ENCODE assay signal across 10 mouse cellular contexts in the genomic region with DNA sequence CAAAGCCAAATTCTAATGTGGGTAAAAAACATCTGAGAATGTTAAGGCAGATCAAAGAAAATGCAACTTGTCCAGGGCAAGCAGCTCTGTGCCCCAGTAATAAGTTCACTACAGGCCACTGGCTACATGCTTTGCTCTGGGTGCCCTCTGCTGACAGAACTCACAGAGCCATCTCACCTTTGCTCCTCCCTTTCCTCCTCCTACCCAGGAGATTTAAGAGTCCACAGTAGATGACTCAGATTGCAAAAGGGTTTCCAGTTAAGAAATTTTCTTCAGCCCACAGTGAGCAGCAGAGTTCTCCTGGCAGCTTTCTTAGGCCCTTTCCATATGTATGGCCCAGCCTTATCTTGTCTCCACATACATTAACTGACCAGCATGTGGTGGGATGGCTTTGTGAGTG.
A peak's percentile ranks its signal among the peaks of the same experiment; 100 is the strongest.
DNase-seq lines count a peak whose midpoint lies in the region; ATAC-seq and TF ChIP-seq lines count a peak whose summit lies in the region.
"Had no signal": no experiment of that assay in that cellular context is flagged by ENCODE, and none has a peak within 500 bp of the region (broad histone marks: within the 10 kb centered on the region; RNA-seq: fewer than 3 reads in every experiment).

No protein-coding gene starts in this region.

- H3K9ac ChIP-seq in midbrain, postnatal 0 days (replicated peaks; ENCODE audit: low read length, poor library complexity, severe bottlenecking): no peak overlapping the region
- H3K9ac ChIP-seq in midbrain, embryonic 15.5 days: no peak overlapping the region
- no peak overlapping the region for H3K9ac ChIP-seq in heart, embryonic 15.5 days
- no peak overlapping the region for H3K9ac ChIP-seq in liver, embryonic 12.5 days
- no peak overlapping the region for H3K9ac ChIP-seq in hindbrain, embryonic 12.5 days
- H3K9ac ChIP-seq: embryonic facial prominence, embryonic 12.5 days; midbrain, embryonic 12.5 days had no signal

- DNase-seq in midbrain, postnatal 0 days (ENCODE audit: low spot score): no peak
- peak; percentile 80 for DNase-seq in brain, adult 2 months (ENCODE audit: low read depth, low spot score)
- no peak for DNase-seq in neural tube, embryonic 10.5 days (ENCODE audit: extremely low spot score, low spot score)
- DNase-seq in layer of hippocampus, postnatal 25 days (ENCODE audit: extremely low spot score in 1 of 2, low spot score in 1 of 2): no peak

- no peaks in the 10 kb centered on the region for H3K36me3 ChIP-seq in midbrain, postnatal 0 days (ENCODE audit: insufficient read depth, low read length)
- H3K36me3 ChIP-seq in midbrain, embryonic 15.5 days (replicated peaks): no peaks in the 10 kb centered on the region
- no peaks in the 10 kb centered on the region for H3K36me3 ChIP-seq in heart, embryonic 15.5 days
- H3K36me3 ChIP-seq in liver, embryonic 12.5 days: no peaks in the 10 kb centered on the region
- no peaks in the 10 kb centered on the region for H3K36me3 ChIP-seq in hindbrain, embryonic 12.5 days
- H3K36me3 ChIP-seq: embryonic facial prominence, embryonic 12.5 days; midbrain, embryonic 12.5 days had no signal

- no peaks in the 10 kb centered on the region for H3K27me3 ChIP-seq in midbrain, postnatal 0 days (ENCODE audit: insufficient read depth, low read length)
- no peaks in the 10 kb centered on the region for H3K27me3 ChIP-seq in midbrain, embryonic 15.5 days (replicated peaks)
- no peaks in the 10 kb centered on the region for H3K27me3 ChIP-seq in heart, embryonic 15.5 days
- H3K27me3 ChIP-seq in liver, embryonic 12.5 days (replicated peaks): no peaks in the 10 kb centered on the region
- H3K27me3 ChIP-seq in hindbrain, embryonic 12.5 days: no peaks in the 10 kb centered on the region
- H3K27me3 ChIP-seq: embryonic facial prominence, embryonic 12.5 days; midbrain, embryonic 12.5 days had no signal

- TF ChIP-seq CTCF in midbrain, postnatal 0 days (IDR thresholded peaks at IDR 0.05): peak; percentile 53

- no peak overlapping the region for H3K27ac ChIP-seq in midbrain, postnatal 0 days (ENCODE audit: low read depth, low read length)
- H3K27ac ChIP-seq in midbrain, embryonic 15.5 days: no peak overlapping the region
- no peak overlapping the region for H3K27ac ChIP-seq in heart, embryonic 15.5 days
- no peak overlapping the region for H3K27ac ChIP-seq in liver, embryonic 12.5 days
- no peak overlapping the region for H3K27ac ChIP-seq in hindbrain, embryonic 12.5 days
- H3K27ac ChIP-seq: embryonic facial prominence, embryonic 12.5 days; midbrain, embryonic 12.5 days had no signal

- H3K9me3 ChIP-seq in midbrain, postnatal 0 days (ENCODE audit: low read length): no peaks in the 10 kb centered on the region
- no peaks in the 10 kb centered on the region for H3K9me3 ChIP-seq in midbrain, embryonic 15.5 days
- no peaks in the 10 kb centered on the region for H3K9me3 ChIP-seq in heart, embryonic 15.5 days (replicated peaks)
- no peaks in the 10 kb centered on the region for H3K9me3 ChIP-seq in liver, embryonic 12.5 days (replicated peaks)
- no peaks in the 10 kb centered on the region for H3K9me3 ChIP-seq in hindbrain, embryonic 12.5 days (replicated peaks)
- H3K9me3 ChIP-seq: embryonic facial prominence, embryonic 12.5 days; midbrain, embryonic 12.5 days had no signal

- no peak for ATAC-seq in midbrain, postnatal 0 days (ENCODE audit: low FRiP score)
- no peak for ATAC-seq in midbrain, embryonic 15.5 days (replicated peaks)
- 0 out of 2 replicates have a peak, but pooled peaks have one; percentile 54 for ATAC-seq in heart, embryonic 15.5 days (replicated peaks; ENCODE audit: insufficient number of reproducible peaks, insufficient read depth, low FRiP score, low read depth)
- ATAC-seq in liver, embryonic 12.5 days: peak; percentile 49; the same call in 1 of the 2 replicates
- no peak for ATAC-seq in hindbrain, embryonic 12.5 days (ENCODE audit: low FRiP score)

- H3K4me3 ChIP-seq in midbrain, postnatal 0 days (ENCODE audit: low read depth, low read length): no peak overlapping the region
- H3K4me3 ChIP-seq in midbrain, embryonic 15.5 days: no peak overlapping the region
- H3K4me3 ChIP-seq in heart, embryonic 15.5 days: no peak overlapping the region
- H3K4me3 ChIP-seq in liver, embryonic 12.5 days: no peak overlapping the region
- H3K4me3 ChIP-seq in hindbrain, embryonic 12.5 days: no peak overlapping the region
- H3K4me3 ChIP-seq: embryonic facial prominence, embryonic 12.5 days; midbrain, embryonic 12.5 days had no signal

- no peak overlapping the region for H3K4me2 ChIP-seq in midbrain, postnatal 0 days (ENCODE audit: low read depth, low read length, poor library complexity, severe bottlenecking)
- H3K4me2 ChIP-seq in midbrain, embryonic 15.5 days: no peak overlapping the region
- no peak overlapping the region for H3K4me2 ChIP-seq in heart, embryonic 15.5 days
- H3K4me2 ChIP-seq in liver, embryonic 12.5 days: no peak overlapping the region
- H3K4me2 ChIP-seq in hindbrain, embryonic 12.5 days (replicated peaks): no peak overlapping the region
- H3K4me2 ChIP-seq: embryonic facial prominence, embryonic 12.5 days; midbrain, embryonic 12.5 days had no signal

- no peaks in the 10 kb centered on the region for H3K4me1 ChIP-seq in midbrain, postnatal 0 days (ENCODE audit: insufficient read depth, low read length)
- peaks cover 15% of the 10 kb centered on the region for H3K4me1 ChIP-seq in midbrain, embryonic 15.5 days
- peaks cover 44% of the 10 kb centered on the region for H3K4me1 ChIP-seq in heart, embryonic 15.5 days (replicated peaks)
- H3K4me1 ChIP-seq in liver, embryonic 12.5 days: peaks cover 32% of the 10 kb centered on the region
- peaks cover 27% of the 10 kb centered on the region for H3K4me1 ChIP-seq in hindbrain, embryonic 12.5 days

Comparison
In these comparisons a context has a peak if more than half of its experiments do, and no peak if none do; other contexts are left out.
1. ATAC-seq: peak in heart, embryonic 15.5 days (single experiment) and liver, embryonic 12.5 days (single experiment); none in midbrain, postnatal 0 days (single experiment), midbrain, embryonic 15.5 days (single experiment) and hindbrain, embryonic 12.5 days (single experiment).